Comparison of ENCODE assay signal across 27 mouse cellular contexts in genomic region chr3:52073959-52074358, GRCm38 (mm10). TPM values are rescaled to one million over a fixed set of nuclear protein-coding genes. Genes with fewer than 3 reads are reported as not detected.
DNase-seq lines count a peak whose midpoint lies in the region; ATAC-seq lines count a peak whose summit lies in the region.
"Had no signal": no experiment of that assay in that cellular context is flagged by ENCODE, and none has a peak within 500 bp of the region (broad histone marks: within the 10 kb centered on the region; RNA-seq: fewer than 3 reads in every experiment).

No protein-coding gene starts in this region.

- no peak overlapping the region for H3K4me3 ChIP-seq in hindbrain, embryonic 10.5 days
- H3K4me3 ChIP-seq in hindbrain, embryonic 14.5 days (replicated peaks; ENCODE audit: low read length): no peak overlapping the region
- no peak overlapping the region for H3K4me3 ChIP-seq in limb, embryonic 10.5 days
- H3K4me3 ChIP-seq: embryonic facial prominence, embryonic 12.5 days; embryonic facial prominence, embryonic 15.5 days; erythroblast, embryonic 14.5 days; gastrocnemius, adult 2 months; heart, embryonic 12.5 days; heart, embryonic 15.5 days; hindbrain, embryonic 15.5 days had no signal

- no peak for ATAC-seq in hindbrain, embryonic 14.5 days (ENCODE audit: low FRiP score)
- ATAC-seq: activated CD4-positive, CD25-positive, alpha-beta regulatory T cell, adult 4 months; CD4-positive, CD25-positive, alpha-beta regulatory T cell, adult 4 months; forebrain, embryonic 14.5 days; intestine, postnatal 0 days had no signal

- no peak overlapping the region for H3K9ac ChIP-seq in hindbrain, embryonic 14.5 days
- H3K9ac ChIP-seq: embryonic facial prominence, embryonic 12.5 days; embryonic facial prominence, embryonic 15.5 days; forebrain, postnatal 0 days; heart, embryonic 12.5 days; heart, embryonic 15.5 days; hindbrain, embryonic 15.5 days had no signal

- no peaks in the 10 kb centered on the region for H3K9me3 ChIP-seq in hindbrain, embryonic 10.5 days
- no peaks in the 10 kb centered on the region for H3K9me3 ChIP-seq in hindbrain, embryonic 14.5 days (ENCODE audit: control insufficient read depth, low read length)
- no peaks in the 10 kb centered on the region for H3K9me3 ChIP-seq in limb, embryonic 10.5 days (replicated peaks)
- H3K9me3 ChIP-seq: embryonic facial prominence, embryonic 12.5 days; embryonic facial prominence, embryonic 15.5 days; heart, embryonic 12.5 days; heart, embryonic 15.5 days; hindbrain, embryonic 15.5 days had no signal

- H3K36me3 ChIP-seq in hindbrain, embryonic 10.5 days: no peaks in the 10 kb centered on the region
- no peaks in the 10 kb centered on the region for H3K36me3 ChIP-seq in hindbrain, embryonic 14.5 days (replicated peaks; ENCODE audit: control insufficient read depth, insufficient read depth)
- H3K36me3 ChIP-seq in limb, embryonic 10.5 days: no peaks in the 10 kb centered on the region
- H3K36me3 ChIP-seq: embryonic facial prominence, embryonic 12.5 days; embryonic facial prominence, embryonic 15.5 days; heart, embryonic 12.5 days; heart, embryonic 15.5 days; hindbrain, embryonic 15.5 days had no signal

- 74% methylated on average over 6 of the region's 6 CpGs for WGBS in hindbrain, embryonic 10.5 days
- WGBS in hindbrain, embryonic 14.5 days: 83% methylated on average over 6 of the region's 6 CpGs
- WGBS in limb, embryonic 10.5 days: 75% methylated on average over 6 of the region's 6 CpGs

- H3K4me2 ChIP-seq in hindbrain, embryonic 14.5 days (replicated peaks): no peak overlapping the region
- H3K4me2 ChIP-seq: embryonic facial prominence, embryonic 12.5 days; embryonic facial prominence, embryonic 15.5 days; heart, embryonic 12.5 days; heart, embryonic 15.5 days; hindbrain, embryonic 15.5 days had no signal

- no peak for DNase-seq in hindbrain, embryonic 10.5 days (ENCODE audit: low spot score)
- DNase-seq in hindbrain, embryonic 14.5 days (ENCODE audit: low spot score): no peak
- DNase-seq in testis, postnatal 14 days (ENCODE audit: low spot score): peak; percentile 25
- DNase-seq in testis, postnatal 10 days (ENCODE audit: low spot score): no peak
- DNase-seq in limb, embryonic 10.5 days (ENCODE audit: low spot score): no peak
- no peak for DNase-seq in cerebellum, postnatal 10 days
- DNase-seq: adrenal gland, adult 8-10 months; adrenal gland, postnatal 25 days; cerebellum, adult 11-12 months; cerebellum, adult 8-10 months; cerebellum, postnatal 14 days; forebrain, postnatal 0 days; gastrocnemius, adult 2 months; gastrocnemius, postnatal 14 days; heart, adult 18-20 months; heart, postnatal 10 days; heart, postnatal 36 days had no signal

- H3K27me3 ChIP-seq in hindbrain, embryonic 10.5 days (ENCODE audit: insufficient read depth, poor library complexity, severe bottlenecking): no peaks in the 10 kb centered on the region
- H3K27me3 ChIP-seq in hindbrain, embryonic 14.5 days (ENCODE audit: control insufficient read depth, insufficient read depth, low read length): no peaks in the 10 kb centered on the region
- H3K27me3 ChIP-seq in limb, embryonic 10.5 days (ENCODE audit: low read depth, poor library complexity, severe bottlenecking): no peaks in the 10 kb centered on the region
- H3K27me3 ChIP-seq: embryonic facial prominence, embryonic 12.5 days; embryonic facial prominence, embryonic 15.5 days; heart, embryonic 12.5 days; heart, embryonic 15.5 days; hindbrain, embryonic 15.5 days had no signal

- H3K4me1 ChIP-seq in hindbrain, embryonic 10.5 days (replicated peaks): peaks cover 66% of the 10 kb centered on the region
- H3K4me1 ChIP-seq in hindbrain, embryonic 14.5 days (replicated peaks; ENCODE audit: control insufficient read depth, insufficient read depth, low read length): peaks cover 36% of the 10 kb centered on the region
- peaks cover 61% of the 10 kb centered on the region for H3K4me1 ChIP-seq in limb, embryonic 10.5 days

- peak overlapping the region; percentile 45; the same call in 1 of the 2 replicates for H3K27ac ChIP-seq in hindbrain, embryonic 10.5 days
- no peak overlapping the region for H3K27ac ChIP-seq in hindbrain, embryonic 14.5 days
- H3K27ac ChIP-seq in limb, embryonic 10.5 days: 0 out of 2 replicates have a peak overlapping the region, but pooled peaks have one; percentile 42
- H3K27ac ChIP-seq: embryonic facial prominence, embryonic 12.5 days; embryonic facial prominence, embryonic 15.5 days; gastrocnemius, adult 2 months; heart, embryonic 15.5 days; hindbrain, embryonic 15.5 days had no signal

RNA-seq across cellular contexts. Expression of gene Maml3, which starts 30.9 kb away (rescaled TPM):
- 5.6 and 5.9 TPM in 2 replicates for polyA plus RNA-seq in hindbrain, embryonic 10.5 days (2016; fragmentation: Nextera tagmentation; extraction: Ambion mirVana)
- 6.6 and 8.0 TPM in 2 replicates for polyA plus RNA-seq in hindbrain, embryonic 14.5 days (2014; fragmentation: Nextera tagmentation; extraction: Ambion mirVana)
- 4.3 and 4.7 TPM in 2 replicates for polyA plus RNA-seq in limb, embryonic 10.5 days (2016; fragmentation: Nextera tagmentation; extraction: Ambion mirVana)
